Mouse (Mus musculus): Measurements from ENCODE around the gene Crybg2. TPM values are rescaled to one million over a fixed set of nuclear protein-coding genes. Genes with fewer than 3 reads are reported as not detected.
A peak's percentile ranks its signal among the peaks of the same experiment; 100 is the strongest.

The Crybg2 gene
- polyA plus RNA-seq, 1 experiment: 92.5 TPM

GRCm38 (mm10) chr4:134127121-134127455, 66.5 kb downstream of the Crybg2 start:
- Histone ChIP-seq H3K36me3 (ENCODE audit: control insufficient read depth, insufficient read depth, low read length) (0 out of 2 replicates have a peak, but pooled peaks cover 6% of the 10 kb centered on the region), H3K4me3 (ENCODE audit: low read depth, low read length) (peak overlapping the region; percentile 92), H3K27ac (ENCODE audit: insufficient read depth, low read depth, low read length) (no peak overlapping the region), H3K4me1 (ENCODE audit: control insufficient read depth, insufficient read depth, insufficient read length, low read length) (peaks cover 45% of the 10 kb centered on the region), H3K27me3 (ENCODE audit: control insufficient read depth, insufficient read depth, low read length) (no peaks in the 10 kb centered on the region)
- TF ChIP-seq CTCF (IDR thresholded peaks at IDR 0.05; ENCODE audit: extremely low read depth, insufficient read length, insufficient replicate concordance, low read depth, low read length) (no peak), POLR2A (IDR thresholded peaks at IDR 0.05; ENCODE audit: low read depth, low read length) (no peak)
- 88% methylated on average over 7 of the region's 7 CpGs for WGBS

GRCm38 (mm10) chr4:134127793-134128192, 67.2 kb downstream of the Crybg2 start:
- Histone ChIP-seq H3K4me1 (ENCODE audit: control insufficient read depth, insufficient read depth, insufficient read length, low read length) (peaks cover 47% of the 10 kb centered on the region), H3K4me3 (ENCODE audit: low read depth, low read length) (peak overlapping the region; percentile 92), H3K27ac (ENCODE audit: insufficient read depth, low read depth, low read length) (no peak overlapping the region), H3K27me3 (ENCODE audit: control insufficient read depth, insufficient read depth, low read length) (no peaks in the 10 kb centered on the region), H3K36me3 (ENCODE audit: control insufficient read depth, insufficient read depth, low read length) (0 out of 2 replicates have a peak, but pooled peaks cover 7% of the 10 kb centered on the region)
- 47% methylated on average over 8 of the region's 8 CpGs for WGBS
- no peak for TF ChIP-seq POLR2A (IDR thresholded peaks at IDR 0.05; ENCODE audit: low read depth, low read length)
- TF ChIP-seq CTCF (IDR thresholded peaks at IDR 0.05; ENCODE audit: extremely low read depth, insufficient read length, insufficient replicate concordance, low read depth, low read length): no peak

GRCm38 (mm10) chr4:134128221-134128982, 67.8 kb downstream of the Crybg2 start, which contains the start of gene Sh3bgrl3:
Gene Sh3bgrl3, minus strand, starts transcription at chr4:134128789.
- peak within 1 kb of the TSS; percentile 80 for H3K27ac ChIP-seq (ENCODE audit: insufficient read depth, low read depth, low read length)
- peak within 1 kb of the TSS; percentile 92 for H3K4me3 ChIP-seq (ENCODE audit: low read depth, low read length)
- no peaks in the 10 kb centered on the region for H3K27me3 ChIP-seq (ENCODE audit: control insufficient read depth, insufficient read depth, low read length)
- H3K36me3 ChIP-seq (ENCODE audit: control insufficient read depth, insufficient read depth, low read length): 0 out of 2 replicates have a peak, but pooled peaks cover 7% of the 10 kb centered on the region
- H3K4me1 ChIP-seq (ENCODE audit: control insufficient read depth, insufficient read depth, insufficient read length, low read length): peaks cover 47% of the 10 kb centered on the region
- under 1% methylated on average over 50 of the region's 50 CpGs for WGBS
- TF ChIP-seq POLR2A (IDR thresholded peaks at IDR 0.05; ENCODE audit: low read depth, low read length) (peak; percentile 76), CTCF (IDR thresholded peaks at IDR 0.05; ENCODE audit: extremely low read depth, insufficient read length, insufficient replicate concordance, low read depth, low read length) (no peak)

- peak overlapping the region; percentile 80 for H3K27ac ChIP-seq (ENCODE audit: insufficient read depth, low read depth, low read length)
- no peaks in the 10 kb centered on the region for H3K27me3 ChIP-seq (ENCODE audit: control insufficient read depth, insufficient read depth, low read length)
- TF ChIP-seq POLR2A (IDR thresholded peaks at IDR 0.05; ENCODE audit: low read depth, low read length): 0 out of 2 replicates have a peak, but pooled peaks have one; percentile 9
- no peak for TF ChIP-seq CTCF (IDR thresholded peaks at IDR 0.05; ENCODE audit: extremely low read depth, insufficient read length, insufficient replicate concordance, low read depth, low read length)
- peak overlapping the region; percentile 92 for H3K4me3 ChIP-seq (ENCODE audit: low read depth, low read length)
- H3K36me3 ChIP-seq (ENCODE audit: control insufficient read depth, insufficient read depth, low read length): 0 out of 2 replicates have a peak, but pooled peaks cover 7% of the 10 kb centered on the region
- H3K4me1 ChIP-seq (ENCODE audit: control insufficient read depth, insufficient read depth, insufficient read length, low read length): peaks cover 45% of the 10 kb centered on the region
- WGBS: under 1% methylated on average over 14 of the region's 14 CpGs
Measured at GRCm38 (mm10) chr4:134128983-134129362, 68.4 kb downstream of the Crybg2 start.

GRCm38 (mm10) chr4:134129482-134129881, 68.9 kb downstream of the Crybg2 start:
- H3K27ac ChIP-seq (ENCODE audit: insufficient read depth, low read depth, low read length): peak overlapping the region; percentile 73
- TF ChIP-seq POLR2A (IDR thresholded peaks at IDR 0.05; ENCODE audit: low read depth, low read length) (no peak), CTCF (IDR thresholded peaks at IDR 0.05; ENCODE audit: extremely low read depth, insufficient read length, insufficient replicate concordance, low read depth, low read length) (no peak)
- H3K27me3 ChIP-seq (ENCODE audit: control insufficient read depth, insufficient read depth, low read length): no peaks in the 10 kb centered on the region
- peaks cover 40% of the 10 kb centered on the region for H3K4me1 ChIP-seq (ENCODE audit: control insufficient read depth, insufficient read depth, insufficient read length, low read length)
- H3K36me3 ChIP-seq (ENCODE audit: control insufficient read depth, insufficient read depth, low read length): 0 out of 2 replicates have a peak, but pooled peaks cover 7% of the 10 kb centered on the region
- WGBS: 34% methylated on average over 6 of the region's 6 CpGs
- 0 out of 2 replicates have a peak overlapping the region, but pooled peaks have one; percentile 5 for H3K4me3 ChIP-seq (ENCODE audit: low read depth, low read length)

GRCm38 (mm10) chr4:134132117-134132516, 71.5 kb downstream of the Crybg2 start:
- Histone ChIP-seq H3K27me3 (ENCODE audit: control insufficient read depth, insufficient read depth, low read length) (no peaks in the 10 kb centered on the region), H3K4me3 (ENCODE audit: low read depth, low read length) (no peak overlapping the region), H3K27ac (ENCODE audit: insufficient read depth, low read depth, low read length) (no peak overlapping the region), H3K36me3 (ENCODE audit: control insufficient read depth, insufficient read depth, low read length) (0 out of 2 replicates have a peak, but pooled peaks cover 4% of the 10 kb centered on the region), H3K4me1 (ENCODE audit: control insufficient read depth, insufficient read depth, insufficient read length, low read length) (peaks cover 32% of the 10 kb centered on the region)
- TF ChIP-seq POLR2A (IDR thresholded peaks at IDR 0.05; ENCODE audit: low read depth, low read length) (no peak), CTCF (IDR thresholded peaks at IDR 0.05; ENCODE audit: extremely low read depth, insufficient read length, insufficient replicate concordance, low read depth, low read length) (no peak)
- WGBS: 76% methylated on average over 3 of the region's 3 CpGs

- WGBS: 59% methylated on average over 8 of the region's 8 CpGs
- Histone ChIP-seq H3K27ac (ENCODE audit: insufficient read depth, low read depth, low read length) (no peak overlapping the region), H3K4me1 (ENCODE audit: control insufficient read depth, insufficient read depth, insufficient read length, low read length) (peaks cover 28% of the 10 kb centered on the region), H3K36me3 (ENCODE audit: control insufficient read depth, insufficient read depth, low read length) (0 out of 2 replicates have a peak, but pooled peaks cover 4% of the 10 kb centered on the region), H3K4me3 (ENCODE audit: low read depth, low read length) (no peak overlapping the region), H3K27me3 (ENCODE audit: control insufficient read depth, insufficient read depth, low read length) (no peaks in the 10 kb centered on the region)
- no peak for TF ChIP-seq CTCF (IDR thresholded peaks at IDR 0.05; ENCODE audit: extremely low read depth, insufficient read length, insufficient replicate concordance, low read depth, low read length)
- TF ChIP-seq POLR2A (IDR thresholded peaks at IDR 0.05; ENCODE audit: low read depth, low read length): no peak
Measured at GRCm38 (mm10) chr4:134132519-134133095, 72.0 kb downstream of the Crybg2 start.
